Mouse (Mus musculus): Measurements from ENCODE around the gene Oxtr. TPM values are rescaled to one million over a fixed set of nuclear protein-coding genes. Genes with fewer than 3 reads are reported as not detected.
A peak's percentile ranks its signal among the peaks of the same experiment; 100 is the strongest.

Oxtr gene
- polyA plus RNA-seq (2014; fragmentation: Nextera tagmentation; extraction: Ambion mirVana), result 1.6 and 1.9 TPM in 2 replicates

GRCm38 (mm10) chr6:112489910-112490559 lies at the start of gene Oxtr:
Gene Oxtr, minus strand, starts transcription at chr6:112489943.
- H3K9me3 ChIP-seq (ENCODE audit: control insufficient read depth, low read length), result no peaks in the 10 kb centered on the region
- no peak within 1 kb of the TSS for H3K27ac ChIP-seq
- H3K9ac ChIP-seq, result peak within 1 kb of the TSS; percentile 47; the same call in 1 of the 2 replicates
- peaks cover 19% of the 10 kb centered on the region; the same call in 1 of the 2 replicates for H3K4me1 ChIP-seq (replicated peaks; ENCODE audit: control insufficient read depth, insufficient read depth, low read length)
- peaks cover 51% of the 10 kb centered on the region for H3K27me3 ChIP-seq (ENCODE audit: control insufficient read depth, insufficient read depth, low read length)
- ATAC-seq (ENCODE audit: low FRiP score) (no peak), DNase-seq (ENCODE audit: low spot score) (no peak)
- no peaks in the 10 kb centered on the region for H3K36me3 ChIP-seq (replicated peaks; ENCODE audit: control insufficient read depth, insufficient read depth)
- H3K4me2 ChIP-seq (replicated peaks), result peak within 1 kb of the TSS; percentile 76
- peak within 1 kb of the TSS; percentile 34 for H3K4me3 ChIP-seq (replicated peaks; ENCODE audit: low read length)
- 10% methylated on average over 24 of the region's 24 CpGs for WGBS

GRCm38 (mm10) chr6:112525434-112525833 lies 35.7 kb upstream of the Oxtr start:
- no peak overlapping the region for H3K4me2 ChIP-seq (replicated peaks)
- H3K36me3 ChIP-seq (replicated peaks; ENCODE audit: control insufficient read depth, insufficient read depth), result no peaks in the 10 kb centered on the region
- WGBS, result 52% methylated on average over 5 of the region's 5 CpGs
- no peak overlapping the region for H3K9ac ChIP-seq
- no peak overlapping the region for H3K4me3 ChIP-seq (replicated peaks; ENCODE audit: low read length)
- DNase-seq (ENCODE audit: low spot score), result no peak
- ATAC-seq (ENCODE audit: low FRiP score), result no peak
- H3K9me3 ChIP-seq (ENCODE audit: control insufficient read depth, low read length), result no peaks in the 10 kb centered on the region
- H3K27me3 ChIP-seq (ENCODE audit: control insufficient read depth, insufficient read depth, low read length), result peaks cover 4% of the 10 kb centered on the region; the same call in 1 of the 2 replicates
- H3K27ac ChIP-seq, result no peak overlapping the region
- H3K4me1 ChIP-seq (replicated peaks; ENCODE audit: control insufficient read depth, insufficient read depth, low read length), result no peaks in the 10 kb centered on the region

GRCm38 (mm10) chr6:112524459-112524858 lies 34.7 kb upstream of the Oxtr start:
- no peak for DNase-seq (ENCODE audit: low spot score)
- 64% methylated on average over 10 of the region's 10 CpGs for WGBS

GRCm38 (mm10) chr6:112517991-112518390 lies 28.2 kb upstream of the Oxtr start:
- H3K4me2 ChIP-seq (replicated peaks), result no peak overlapping the region
- no peaks in the 10 kb centered on the region for H3K36me3 ChIP-seq (replicated peaks; ENCODE audit: control insufficient read depth, insufficient read depth)
- H3K9ac ChIP-seq, result no peak overlapping the region
- peaks cover 54% of the 10 kb centered on the region for H3K27me3 ChIP-seq (ENCODE audit: control insufficient read depth, insufficient read depth, low read length)
- no peak overlapping the region for H3K4me3 ChIP-seq (replicated peaks; ENCODE audit: low read length)
- no peaks in the 10 kb centered on the region for H3K9me3 ChIP-seq (ENCODE audit: control insufficient read depth, low read length)
- no peak overlapping the region for H3K27ac ChIP-seq
- 79% methylated on average over 3 of the region's 3 CpGs for WGBS
- H3K4me1 ChIP-seq (replicated peaks; ENCODE audit: control insufficient read depth, insufficient read depth, low read length), result peaks cover 7% of the 10 kb centered on the region; the same call in 1 of the 2 replicates
- no peak for DNase-seq (ENCODE audit: low spot score)
- ATAC-seq (ENCODE audit: low FRiP score), result no peak

More at GRCm38 (mm10) chr6:112524459-112524858, 34.7 kb upstream of the Oxtr start:
- Histone ChIP-seq H3K27ac (no peak overlapping the region), H3K4me3 (replicated peaks; ENCODE audit: low read length) (no peak overlapping the region), H3K36me3 (replicated peaks; ENCODE audit: control insufficient read depth, insufficient read depth) (no peaks in the 10 kb centered on the region), H3K9me3 (ENCODE audit: control insufficient read depth, low read length) (no peaks in the 10 kb centered on the region), H3K27me3 (ENCODE audit: control insufficient read depth, insufficient read depth, low read length) (peaks cover 11% of the 10 kb centered on the region), H3K4me1 (replicated peaks; ENCODE audit: control insufficient read depth, insufficient read depth, low read length) (no peaks in the 10 kb centered on the region), H3K9ac (no peak overlapping the region), H3K4me2 (replicated peaks) (no peak overlapping the region)
- ATAC-seq (ENCODE audit: low FRiP score), result no peak

GRCm38 (mm10) chr6:112517572-112517971 lies 27.8 kb upstream of the Oxtr start:
- DNase-seq (ENCODE audit: low spot score) (no peak), ATAC-seq (ENCODE audit: low FRiP score) (no peak)
- H3K36me3 ChIP-seq (replicated peaks; ENCODE audit: control insufficient read depth, insufficient read depth), result no peaks in the 10 kb centered on the region
- peaks cover 52% of the 10 kb centered on the region for H3K27me3 ChIP-seq (ENCODE audit: control insufficient read depth, insufficient read depth, low read length)
- 82% methylated on average over 3 of the region's 3 CpGs for WGBS
- H3K4me2 ChIP-seq (replicated peaks), result no peak overlapping the region
- no peak overlapping the region for H3K27ac ChIP-seq
- no peak overlapping the region for H3K4me3 ChIP-seq (replicated peaks; ENCODE audit: low read length)
- H3K4me1 ChIP-seq (replicated peaks; ENCODE audit: control insufficient read depth, insufficient read depth, low read length), result peaks cover 7% of the 10 kb centered on the region; the same call in 1 of the 2 replicates
- no peaks in the 10 kb centered on the region for H3K9me3 ChIP-seq (ENCODE audit: control insufficient read depth, low read length)
- no peak overlapping the region for H3K9ac ChIP-seq

GRCm38 (mm10) chr6:112516496-112516895 lies 26.8 kb upstream of the Oxtr start:
- H3K4me1 ChIP-seq (replicated peaks; ENCODE audit: control insufficient read depth, insufficient read depth, low read length), result peaks cover 7% of the 10 kb centered on the region; the same call in 1 of the 2 replicates
- no peak overlapping the region for H3K9ac ChIP-seq
- no peak overlapping the region for H3K4me2 ChIP-seq (replicated peaks)
- H3K27me3 ChIP-seq (ENCODE audit: control insufficient read depth, insufficient read depth, low read length), result peaks cover 52% of the 10 kb centered on the region
- no peak overlapping the region for H3K4me3 ChIP-seq (replicated peaks; ENCODE audit: low read length)
- no peak for DNase-seq (ENCODE audit: low spot score)
- no peaks in the 10 kb centered on the region for H3K9me3 ChIP-seq (ENCODE audit: control insufficient read depth, low read length)
- no peak; the same call in 1 of the 2 replicates for ATAC-seq (ENCODE audit: low FRiP score)
- 3% methylated on average over 1 of the region's 1 CpGs for WGBS
- no peak overlapping the region for H3K27ac ChIP-seq
- no peaks in the 10 kb centered on the region for H3K36me3 ChIP-seq (replicated peaks; ENCODE audit: control insufficient read depth, insufficient read depth)

GRCm38 (mm10) chr6:112514591-112514990 lies 24.8 kb upstream of the Oxtr start:
- DNase-seq (ENCODE audit: low spot score), result no peak
- H3K36me3 ChIP-seq (replicated peaks; ENCODE audit: control insufficient read depth, insufficient read depth), result no peaks in the 10 kb centered on the region
- WGBS, result 90% methylated on average over 6 of the region's 6 CpGs
- peaks cover 46% of the 10 kb centered on the region for H3K27me3 ChIP-seq (ENCODE audit: control insufficient read depth, insufficient read depth, low read length)
- H3K4me3 ChIP-seq (replicated peaks; ENCODE audit: low read length), result no peak overlapping the region
- H3K27ac ChIP-seq, result no peak overlapping the region
- no peak overlapping the region for H3K9ac ChIP-seq
- H3K4me1 ChIP-seq (replicated peaks; ENCODE audit: control insufficient read depth, insufficient read depth, low read length), result peaks cover 10% of the 10 kb centered on the region; the same call in 1 of the 2 replicates
- H3K4me2 ChIP-seq (replicated peaks), result no peak overlapping the region
- ATAC-seq (ENCODE audit: low FRiP score), result no peak
- no peaks in the 10 kb centered on the region for H3K9me3 ChIP-seq (ENCODE audit: control insufficient read depth, low read length)

- DNase-seq (ENCODE audit: low spot score), result peak; percentile 32
- H3K4me3 ChIP-seq (replicated peaks; ENCODE audit: low read length), result no peak overlapping the region
- no peaks in the 10 kb centered on the region for H3K36me3 ChIP-seq (replicated peaks; ENCODE audit: control insufficient read depth, insufficient read depth)
- peak; percentile 70 for ATAC-seq (ENCODE audit: low FRiP score)
- H3K27me3 ChIP-seq (ENCODE audit: control insufficient read depth, insufficient read depth, low read length), result peaks cover 30% of the 10 kb centered on the region
- no peak overlapping the region for H3K9ac ChIP-seq
- H3K27ac ChIP-seq, result no peak overlapping the region
- WGBS, result 12% methylated on average over 4 of the region's 4 CpGs
- no peaks in the 10 kb centered on the region for H3K9me3 ChIP-seq (ENCODE audit: control insufficient read depth, low read length)
- 0 out of 2 replicates have a peak, but pooled peaks cover 4% of the 10 kb centered on the region for H3K4me1 ChIP-seq (replicated peaks; ENCODE audit: control insufficient read depth, insufficient read depth, low read length)
- H3K4me2 ChIP-seq (replicated peaks), result no peak overlapping the region
Measured at GRCm38 (mm10) chr6:112510346-112510745, 20.6 kb upstream of the Oxtr start.

GRCm38 (mm10) chr6:112509590-112510131 lies 19.9 kb upstream of the Oxtr start:
- H3K9me3 ChIP-seq (ENCODE audit: control insufficient read depth, low read length), result no peaks in the 10 kb centered on the region

More at GRCm38 (mm10) chr6:112509590-112510131, 19.9 kb upstream of the Oxtr start:
- Histone ChIP-seq H3K4me2 (replicated peaks) (no peak overlapping the region), H3K4me1 (replicated peaks; ENCODE audit: control insufficient read depth, insufficient read depth, low read length) (0 out of 2 replicates have a peak, but pooled peaks cover 4% of the 10 kb centered on the region), H3K36me3 (replicated peaks; ENCODE audit: control insufficient read depth, insufficient read depth) (no peaks in the 10 kb centered on the region), H3K4me3 (replicated peaks; ENCODE audit: low read length) (no peak overlapping the region), H3K9ac (no peak overlapping the region), H3K27ac (no peak overlapping the region), H3K27me3 (ENCODE audit: control insufficient read depth, insufficient read depth, low read length) (peaks cover 25% of the 10 kb centered on the region)
- 61% methylated on average over 2 of the region's 2 CpGs for WGBS
- no peak for ATAC-seq (ENCODE audit: low FRiP score)
- no peak for DNase-seq (ENCODE audit: low spot score)
